Mouse (Mus musculus) lung, postnatal 0 days (tissue): ENCODE measurements around the gene Tbx19.

Experiments used
- CTCF ChIP-seq: IDR thresholded peaks from 2 replicates; pipeline ENCODE4 v1.5.1; 2016; ENCODE audit warnings: antibody characterized with exemption, mild to moderate bottlenecking
- EP300 ChIP-seq: IDR thresholded peaks from 2 replicates; pipeline ENCODE4 v1.6.1; 2016; ENCODE audit warnings: antibody characterized with exemption, mild to moderate bottlenecking, control low read depth

DNA sequence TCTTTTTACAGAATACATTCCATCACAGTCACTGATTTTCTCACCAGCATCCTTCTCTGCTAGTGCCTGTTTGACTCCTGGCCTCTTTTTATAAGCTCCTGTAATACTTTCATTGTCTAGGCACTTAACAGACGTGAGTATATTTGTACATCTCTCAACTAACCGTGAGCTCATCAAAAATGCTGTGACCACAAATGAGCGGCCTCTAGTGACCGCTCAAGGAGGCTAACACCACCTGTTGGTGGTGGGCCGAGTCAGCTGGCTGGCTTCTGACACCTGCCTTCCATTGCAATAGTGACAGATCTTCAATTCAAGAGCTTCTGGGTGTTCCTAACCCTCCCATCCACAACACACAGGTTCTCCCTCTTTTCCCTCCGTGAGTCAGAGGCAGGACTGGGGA lies 22.8 kb upstream of the Tbx19 start:
- TF ChIP-seq CTCF (peak; percentile 54), EP300 (peak; percentile 24; the same call in 1 of the 2 replicates)
